Mouse (Mus musculus): ENCODE data around the gene Klf7.

Gene Klf7

GRCm38 (mm10) chr1:64066320-64067254, 55.5 kb downstream of the Klf7 start:
- no peak for DNase-seq (ENCODE audit: low spot score in 2 of 2)

- DNase-seq (ENCODE audit: low spot score in 2 of 2): no peak
These were observed 60.6 kb downstream of the Klf7 start for GRCm38 (mm10) chr1:64061488-64061887.

GRCm38 (mm10) chr1:64060699-64061454, 61.2 kb downstream of the Klf7 start:
- DNase-seq (ENCODE audit: low spot score in 2 of 2): no peak

GRCm38 (mm10) chr1:64060116-64060515, 62.0 kb downstream of the Klf7 start:
- no peak for DNase-seq (ENCODE audit: low spot score in 2 of 2)

- DNase-seq (ENCODE audit: low spot score in 2 of 2): no peak
These were observed 65.5 kb downstream of the Klf7 start for GRCm38 (mm10) chr1:64056541-64056940.

- DNase-seq (ENCODE audit: low spot score in 2 of 2): no peak
These were observed 66.1 kb downstream of the Klf7 start for GRCm38 (mm10) chr1:64055978-64056377.

- DNase-seq (ENCODE audit: low spot score in 2 of 2): no peak
These were observed 66.9 kb downstream of the Klf7 start for GRCm38 (mm10) chr1:64055210-64055609.

- DNase-seq (ENCODE audit: low spot score in 2 of 2): no peak
These were observed 69.9 kb downstream of the Klf7 start for GRCm38 (mm10) chr1:64052069-64052750.

GRCm38 (mm10) chr1:64048567-64048966, 73.5 kb downstream of the Klf7 start:
- no peak for DNase-seq (ENCODE audit: low spot score in 2 of 2)

- DNase-seq (ENCODE audit: low spot score in 2 of 2): no peak
These were observed 75.3 kb downstream of the Klf7 start for GRCm38 (mm10) chr1:64046802-64047156.

GRCm38 (mm10) chr1:64046087-64046801, 75.8 kb downstream of the Klf7 start:
- no peak for DNase-seq (ENCODE audit: low spot score in 2 of 2)

- no peak for DNase-seq (ENCODE audit: low spot score in 2 of 2)
These were observed 77.5 kb downstream of the Klf7 start for GRCm38 (mm10) chr1:64044577-64044976.

GRCm38 (mm10) chr1:64040831-64041383, 81.2 kb downstream of the Klf7 start:
- DNase-seq (ENCODE audit: low spot score in 2 of 2): no peak

- DNase-seq (ENCODE audit: low spot score in 2 of 2): no peak
These were observed 81.9 kb downstream of the Klf7 start for GRCm38 (mm10) chr1:64040061-64040686.

- no peak for DNase-seq (ENCODE audit: low spot score in 2 of 2)
These were observed 83.7 kb downstream of the Klf7 start for GRCm38 (mm10) chr1:64038343-64038742.

GRCm38 (mm10) chr1:64037800-64038199, 84.3 kb downstream of the Klf7 start:
- no peak for DNase-seq (ENCODE audit: low spot score in 2 of 2)

- no peak for DNase-seq (ENCODE audit: low spot score in 2 of 2)
These were observed 85.1 kb downstream of the Klf7 start for GRCm38 (mm10) chr1:64036881-64037452.

- DNase-seq (ENCODE audit: low spot score in 2 of 2): no peak
These were observed 86.3 kb downstream of the Klf7 start for GRCm38 (mm10) chr1:64035804-64036203.

- no peak for DNase-seq (ENCODE audit: low spot score in 2 of 2)
These were observed 86.8 kb downstream of the Klf7 start for GRCm38 (mm10) chr1:64035087-64035791.
